Mouse (Mus musculus) retina, postnatal 7 days (tissue): ENCODE results near the gene Pex14.
"Not testable (repeated sequence)": the region's sequence is repeated elsewhere in the genome, so short reads cannot be mapped to it uniquely, and the experiment has no call there.

Experiments used
- DNase-seq: peaks from one replicate; pipeline ENCODE4 v3.0.0-alpha.2; 2012; ENCODE audit warnings: low read depth, low spot score

Pex14 gene

GRCm38 (mm10) chr4:149103875-149104561 lies 4.3 kb upstream of the Pex14 start, which contains the start of gene Dffa:
TSS of gene Dffa (plus strand) at chr4:149104146.
- DNase-seq, result peak; percentile 86

- DNase-seq, result no peak
These were observed 1.8 kb upstream of the Pex14 start for GRCm38 (mm10) chr4:149101456-149101855.

GRCm38 (mm10) chr4:149100449-149100848 lies 773 bp upstream of the Pex14 start:
- DNase-seq, result not testable (repeated sequence)

- no peak for DNase-seq
These were observed 1.1 kb downstream of the Pex14 start for GRCm38 (mm10) chr4:149098571-149098970.

GRCm38 (mm10) chr4:149097956-149098355 lies 1.7 kb downstream of the Pex14 start:
- DNase-seq, result no peak

GRCm38 (mm10) chr4:149091364-149091763 lies 8.3 kb downstream of the Pex14 start:
- no peak for DNase-seq

GRCm38 (mm10) chr4:149085381-149085780 lies 14.3 kb downstream of the Pex14 start:
- DNase-seq, result no peak

GRCm38 (mm10) chr4:149081528-149081927 lies 18.1 kb downstream of the Pex14 start:
- no peak for DNase-seq

GRCm38 (mm10) chr4:149080111-149080510 lies 19.6 kb downstream of the Pex14 start:
- DNase-seq, result no peak

GRCm38 (mm10) chr4:149079629-149080028 lies 20.0 kb downstream of the Pex14 start:
- no peak for DNase-seq

GRCm38 (mm10) chr4:149078261-149078660 lies 21.4 kb downstream of the Pex14 start:
- no peak for DNase-seq

- DNase-seq, result peak; percentile 67
These were observed 23.7 kb downstream of the Pex14 start for GRCm38 (mm10) chr4:149075871-149076575.

GRCm38 (mm10) chr4:149075073-149075472 lies 24.6 kb downstream of the Pex14 start:
- DNase-seq, result no peak

- no peak for DNase-seq
These were observed 32.8 kb downstream of the Pex14 start for GRCm38 (mm10) chr4:149066672-149067551.

GRCm38 (mm10) chr4:149064061-149064854 lies 35.4 kb downstream of the Pex14 start:
- DNase-seq, result no peak

- DNase-seq, result no peak
These were observed 37.0 kb downstream of the Pex14 start for GRCm38 (mm10) chr4:149062406-149063318.

- no peak for DNase-seq
These were observed 38.3 kb downstream of the Pex14 start for GRCm38 (mm10) chr4:149061432-149061718.

GRCm38 (mm10) chr4:149060621-149061431 lies 38.9 kb downstream of the Pex14 start:
- DNase-seq, result no peak

GRCm38 (mm10) chr4:149059713-149060112 lies 40.0 kb downstream of the Pex14 start:
- no peak for DNase-seq

- no peak for DNase-seq
These were observed 41.4 kb downstream of the Pex14 start for GRCm38 (mm10) chr4:149058298-149058697.
